Mouse (Mus musculus) lung, postnatal 4 days (tissue): ENCODE data around the gene Crybb3.

Source experiments
- DNase-seq, 2 experiments: peaks; one replicate each; pipeline ENCODE4 v3.0.0; 2021

The Crybb3 gene

DNA sequence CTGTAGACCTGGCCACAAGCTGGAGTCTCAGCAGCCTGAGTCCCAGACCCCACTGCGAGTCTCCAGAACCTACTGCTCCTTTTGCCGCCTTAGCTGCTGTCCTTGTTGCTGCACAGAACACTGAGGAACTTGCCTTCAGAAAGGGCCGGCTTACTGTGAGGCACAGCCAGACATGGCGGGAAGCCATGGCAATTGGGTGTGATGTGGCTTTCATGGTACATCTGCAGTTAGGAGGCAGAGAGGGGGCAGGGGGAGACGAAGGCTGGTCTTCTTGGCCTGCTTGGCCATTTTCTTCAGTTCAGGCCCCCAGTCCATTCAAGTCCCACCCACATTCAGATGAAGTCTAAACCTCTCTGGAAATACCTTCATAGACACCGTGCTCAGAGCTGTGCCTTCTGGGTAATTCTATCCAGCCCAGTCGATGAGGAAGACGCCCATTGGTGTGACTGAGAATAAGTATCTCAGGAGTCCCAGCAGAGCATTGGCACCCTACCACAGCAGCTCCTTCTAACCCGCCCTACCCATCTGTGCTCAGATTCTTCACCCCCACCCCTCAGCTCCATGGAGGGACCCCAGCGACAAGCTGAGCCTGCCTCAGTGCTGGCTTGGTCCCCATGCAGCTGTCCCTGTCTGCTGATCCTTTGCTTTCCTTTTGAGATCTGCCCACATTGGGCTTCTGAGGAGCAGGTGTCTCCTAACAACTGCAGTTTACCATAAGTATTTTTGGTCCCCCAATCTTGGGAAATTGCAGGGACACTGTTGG is 35.7 kb downstream of the Crybb3 start:
- DNase-seq, result no peak

GRCm38 (mm10) chr5:113043531-113043930 is 37.9 kb downstream of the Crybb3 start:
- DNase-seq, result peak in 1 of 2 experiments; percentile 36

DNA sequence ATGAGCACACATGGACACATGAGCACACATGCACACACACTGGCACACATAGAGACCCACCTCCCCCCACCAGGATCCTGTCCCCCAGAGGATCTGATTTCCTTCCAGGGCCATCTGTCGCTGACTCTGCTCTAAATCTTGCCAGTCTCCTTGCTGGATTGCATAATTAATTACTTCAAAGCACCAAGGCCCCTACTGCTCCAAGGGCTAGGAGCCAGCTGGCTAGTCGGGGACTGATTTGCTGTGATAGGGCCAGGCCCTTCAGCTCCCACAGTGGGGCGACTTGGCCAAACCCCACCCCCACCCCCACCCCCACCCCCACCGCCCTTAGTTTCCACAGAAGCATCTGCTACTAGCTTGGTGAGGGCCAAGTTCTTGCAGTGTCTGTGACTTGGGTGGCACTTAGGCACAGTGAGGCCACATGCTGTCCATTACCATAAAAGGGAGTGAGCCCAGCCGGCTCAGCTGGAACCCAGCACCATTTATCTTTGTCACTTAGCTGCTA is 39.8 kb downstream of the Crybb3 start:
- peak; percentile 56 to 86 for DNase-seq

DNA sequence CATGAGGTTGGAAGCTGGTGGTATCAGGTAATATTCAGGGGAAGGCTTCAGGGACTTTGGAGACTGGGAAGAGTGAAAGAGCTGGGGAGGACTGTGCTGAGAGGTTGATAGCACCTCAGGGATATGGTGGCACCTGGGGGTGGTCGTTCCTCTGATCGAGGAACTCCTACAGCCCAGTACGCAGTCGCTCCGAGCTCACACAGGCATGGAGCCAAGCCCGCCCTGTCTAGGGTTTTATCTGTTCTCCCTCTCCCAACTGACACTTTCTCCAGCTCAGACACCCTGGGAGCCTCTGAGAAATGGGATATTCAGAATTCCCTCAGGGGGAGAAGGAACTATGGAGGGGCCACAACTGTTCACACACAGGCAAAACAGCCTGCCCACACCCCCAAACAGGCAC is 40.6 kb downstream of the Crybb3 start:
- peak in 1 of 2 experiments; percentile 59 for DNase-seq

- no peak for DNase-seq
Measured at GRCm38 (mm10) chr5:113038601-113039000, 42.8 kb downstream of the Crybb3 start.

GRCm38 (mm10) chr5:113035094-113036047 is 46.0 kb downstream of the Crybb3 start:
- peak; percentile 61 to 72 for DNase-seq

DNA sequence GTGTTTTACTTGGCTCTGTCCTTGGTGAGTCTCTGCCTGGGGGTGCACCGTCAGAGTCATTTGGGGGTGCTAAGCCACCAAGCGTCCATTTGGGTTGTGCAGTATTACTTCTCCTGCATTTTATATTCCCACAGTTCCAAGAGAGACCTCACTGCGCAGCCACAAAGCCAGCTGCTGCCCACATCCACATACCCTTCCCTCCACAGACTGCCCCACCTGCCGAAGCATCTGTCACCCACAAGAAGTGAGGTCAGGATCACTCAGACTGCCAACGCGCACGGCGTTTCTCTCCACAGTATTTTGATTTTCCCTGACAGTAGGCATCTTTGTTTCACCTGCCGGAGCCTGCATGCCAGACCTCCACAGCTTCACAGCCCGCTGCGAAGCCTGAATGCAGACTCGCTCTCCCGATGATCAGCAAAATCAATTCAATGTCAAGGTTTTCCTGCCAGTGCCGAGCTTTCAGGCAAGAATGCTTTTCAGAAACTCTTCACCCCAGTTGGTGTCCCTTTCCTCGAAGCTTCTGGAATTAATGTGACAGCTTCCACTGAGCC is 50.1 kb downstream of the Crybb3 start:
- DNase-seq, result no peak

GRCm38 (mm10) chr5:113030082-113030481 is 51.3 kb downstream of the Crybb3 start:
- peak in 1 of 2 experiments; percentile 43 for DNase-seq

GRCm38 (mm10) chr5:113026706-113027105 is 54.7 kb downstream of the Crybb3 start:
- no peak for DNase-seq
